Mouse (Mus musculus) embryonic facial prominence, embryonic 10.5 days (tissue): ENCODE data around the gene Tmem25. TPM values are rescaled to one million over a fixed set of nuclear protein-coding genes. Genes with fewer than 3 reads are reported as not detected.
A peak's percentile ranks its signal among the peaks of the same experiment; 100 is the strongest.

Experiments
- DNase-seq: peaks from one replicate; pipeline ENCODE4 v3.0.0-alpha.2; 2017; ENCODE audit warnings: low spot score
- H3K27ac ChIP-seq: fragments of 300-500 bp; sonication (generic); replicated peaks from 2 replicates; pipeline ENCODE4 v1.5.1; 2016; ENCODE audit warnings: mild to moderate bottlenecking
- H3K27me3 ChIP-seq: fragments of 300-500 bp; sonication (generic); replicated peaks from 2 replicates; pipeline ENCODE4 v1.6.1; 2016; ENCODE audit warnings: low read depth, mild to moderate bottlenecking; ENCODE audit not compliant: poor library complexity, severe bottlenecking
- H3K36me3 ChIP-seq: fragments of 300-500 bp; sonication (generic); replicated peaks from 2 replicates; pipeline ENCODE4 v1.6.1; 2016; ENCODE audit warnings: mild to moderate bottlenecking, moderate library complexity
- H3K4me1 ChIP-seq: fragments of 300-500 bp; sonication (generic); 2 replicates; pipeline ENCODE4 v1.6.1; 2016
- H3K4me3 ChIP-seq: fragments of 300-500 bp; sonication (generic); 2 replicates; pipeline ENCODE4 v1.5.1; 2016; ENCODE audit warnings: mild to moderate bottlenecking, moderate library complexity
- H3K9me3 ChIP-seq: fragments of 300-500 bp; sonication (generic); 2 replicates; pipeline ENCODE4 v1.6.1; 2016; ENCODE audit warnings: mild to moderate bottlenecking
- WGBS: fragments of 180-500 bp; shearing (Covaris S2); methylation state at CpG from one replicate; pipeline ENCODE4 v1.1.7; 2016; 5-methylcytosine and 5-hydroxymethylcytosine counted together
- polyA plus RNA-seq: library from polyadenylated mRNA; unstranded; fragments of >200 nt; fragmentation: Nextera tagmentation; extraction: Ambion mirVana; gene quantifications from 2 replicates; pipeline ENCODE4 v1.2.1, GENCODE M21; 2016

The Tmem25 gene
- polyA plus RNA-seq = 1.7 and 2.1 TPM in 2 replicates

DNA sequence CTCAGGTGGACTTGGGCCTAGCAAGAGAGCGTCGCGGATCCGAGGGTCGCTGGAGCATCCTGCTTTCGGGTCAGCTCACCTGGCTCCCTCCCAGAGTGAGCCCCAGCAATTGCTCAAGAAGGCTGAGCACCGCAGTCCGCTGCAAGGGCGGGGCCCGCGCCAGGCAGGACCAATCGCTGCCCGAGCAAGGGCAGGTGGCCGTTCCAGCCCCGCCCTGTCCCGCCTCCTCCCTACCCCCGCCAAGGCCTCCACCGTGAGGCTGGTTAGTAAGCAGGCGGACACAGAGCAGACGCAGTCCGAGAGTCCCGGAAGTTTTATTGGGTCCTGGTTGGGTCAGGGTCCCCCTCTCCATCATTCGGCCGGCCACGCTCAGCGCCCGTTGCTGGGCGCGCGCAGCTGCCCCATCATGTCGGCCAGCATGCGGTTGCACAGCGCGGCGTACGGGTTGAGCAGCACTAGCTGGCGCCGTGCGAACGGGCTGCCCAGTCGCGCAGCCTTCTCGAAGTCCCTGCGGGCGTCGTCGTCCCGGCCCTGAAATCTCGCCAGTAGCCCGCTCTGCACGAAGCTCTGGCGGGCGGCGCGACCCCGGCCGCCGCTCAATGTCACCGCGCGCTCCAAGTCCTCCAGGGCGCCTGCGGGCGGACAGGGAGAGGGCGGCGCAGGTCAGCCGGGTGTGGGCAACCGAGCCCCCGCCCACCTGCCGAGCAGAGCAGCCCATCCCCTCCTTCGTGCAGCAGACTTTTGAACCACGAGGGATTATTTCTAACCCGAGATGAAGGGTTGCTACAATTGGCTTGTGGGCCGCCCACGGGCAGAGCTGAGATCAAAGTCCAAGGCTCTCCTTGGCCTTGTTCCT lies at the start of gene Tmem25:
TSS of gene Tmem25 (minus strand) at position 206 of the 856 bp plus-strand sequence.
- peak; percentile 90 for DNase-seq
- peaks cover 3% of the 10 kb centered on the region for H3K36me3 ChIP-seq
- H3K4me3 ChIP-seq = peak within 1 kb of the TSS; percentile 78
- WGBS = under 1% methylated on average over 75 of the region's 75 CpGs
- peaks cover 20% of the 10 kb centered on the region for H3K4me1 ChIP-seq
- H3K9me3 ChIP-seq = no peaks in the 10 kb centered on the region
- H3K27me3 ChIP-seq = peaks cover 60% of the 10 kb centered on the region
- H3K27ac ChIP-seq = peak within 1 kb of the TSS; percentile 84

DNA sequence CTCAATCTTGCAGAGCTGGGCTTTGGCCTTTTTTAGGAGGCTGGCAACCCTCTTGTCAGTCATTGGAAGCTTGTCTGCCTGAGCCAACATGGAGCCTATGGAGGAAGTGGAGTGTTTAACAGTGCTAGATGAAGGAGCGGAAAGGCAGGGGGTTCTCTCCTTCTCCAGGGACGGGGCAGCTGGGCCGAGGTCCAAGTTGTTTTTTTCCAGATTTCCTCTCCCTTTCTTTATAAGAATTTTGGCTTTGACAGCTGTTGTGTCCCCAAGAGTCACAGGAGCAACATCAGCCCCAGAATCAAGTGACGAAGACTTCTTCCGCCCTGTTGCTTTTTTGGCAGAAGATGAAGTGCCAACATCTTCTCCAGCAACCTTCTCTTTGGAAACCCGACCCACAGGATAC lies 48.3 kb upstream of the Tmem25 start:
- Histone ChIP-seq H3K36me3 (peaks cover 95% of the 10 kb centered on the region), H3K4me3 (no peak overlapping the region), H3K4me1 (no peaks in the 10 kb centered on the region), H3K27me3 (no peaks in the 10 kb centered on the region), H3K9me3 (no peaks in the 10 kb centered on the region), H3K27ac (no peak overlapping the region)
- DNase-seq = no peak
- whole genome bisulfite sequencing = 96% methylated on average over 6 of the region's 6 CpGs

DNA sequence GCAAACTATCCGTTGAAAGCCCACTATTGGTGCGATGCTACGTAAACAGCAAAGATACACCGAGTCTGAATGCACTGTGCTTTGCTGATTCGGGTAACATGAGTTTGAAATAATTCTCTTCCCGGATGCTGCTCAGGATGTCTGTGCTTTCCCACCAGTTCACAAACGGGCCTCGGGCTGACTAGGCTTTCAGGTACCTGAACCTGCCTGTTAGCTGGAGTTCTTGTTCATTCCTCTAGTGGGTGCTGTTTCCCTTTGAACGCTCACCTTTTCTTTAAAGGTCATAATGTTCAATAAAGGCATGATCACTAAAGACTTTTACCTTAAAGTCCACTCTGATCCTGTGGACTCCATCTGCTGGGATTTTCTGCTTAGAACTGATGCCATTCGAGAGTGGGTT lies 42.1 kb upstream of the Tmem25 start:
- Histone ChIP-seq H3K4me1 (no peaks in the 10 kb centered on the region), H3K27ac (no peak overlapping the region), H3K9me3 (no peaks in the 10 kb centered on the region), H3K27me3 (no peaks in the 10 kb centered on the region), H3K4me3 (no peak overlapping the region), H3K36me3 (peaks cover 97% of the 10 kb centered on the region)
- no peak for DNase-seq
- 90% methylated on average over 10 of the region's 10 CpGs for WGBS

DNA sequence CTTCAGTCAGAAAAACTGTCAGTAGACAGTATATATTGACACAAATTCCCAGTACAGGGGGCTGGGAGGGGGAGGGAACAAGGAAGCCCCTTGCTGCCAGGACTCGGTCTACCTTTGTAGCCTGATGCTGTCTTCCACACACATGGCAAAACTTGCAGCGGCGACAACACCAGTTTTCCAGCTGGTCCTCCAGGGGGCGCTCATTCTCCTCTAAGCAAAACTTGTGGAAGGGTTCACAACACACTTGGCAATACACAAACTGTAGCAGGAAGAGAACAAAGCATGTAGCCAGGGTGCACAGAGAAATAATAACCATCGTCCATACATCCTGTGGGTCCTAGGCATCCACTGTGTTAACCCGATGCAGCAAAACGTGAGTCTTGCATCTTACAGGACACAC lies 37.3 kb upstream of the Tmem25 start:
- WGBS = 58% methylated on average over 7 of the region's 7 CpGs
- Histone ChIP-seq H3K4me1 (no peaks in the 10 kb centered on the region), H3K4me3 (no peak overlapping the region), H3K27ac (no peak overlapping the region), H3K27me3 (no peaks in the 10 kb centered on the region), H3K9me3 (no peaks in the 10 kb centered on the region), H3K36me3 (peaks cover 97% of the 10 kb centered on the region)
- peak; percentile 80 for DNase-seq

DNA sequence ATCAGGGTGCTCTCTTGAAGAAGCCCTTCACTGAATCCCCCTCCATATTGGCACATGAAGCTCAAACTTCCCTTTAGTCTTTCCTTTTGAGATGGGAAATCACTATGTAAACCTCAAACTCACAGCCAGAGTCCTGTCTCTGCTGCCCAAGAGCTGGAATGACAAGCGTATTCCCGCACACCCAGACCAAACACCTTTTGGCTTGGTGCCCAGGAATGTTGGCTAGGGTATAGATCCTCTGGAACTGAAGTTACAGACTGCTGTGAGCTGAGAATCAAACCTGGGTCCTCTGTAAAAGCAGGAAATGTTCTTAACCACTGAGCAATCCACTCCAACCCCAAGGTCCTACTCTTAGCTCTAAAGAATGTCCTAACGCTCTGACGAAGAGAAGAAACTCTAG lies 33.2 kb upstream of the Tmem25 start:
- 93% methylated on average over 4 of the region's 4 CpGs for WGBS
- peaks cover 97% of the 10 kb centered on the region for H3K36me3 ChIP-seq
- H3K27ac ChIP-seq = no peak overlapping the region

DNA sequence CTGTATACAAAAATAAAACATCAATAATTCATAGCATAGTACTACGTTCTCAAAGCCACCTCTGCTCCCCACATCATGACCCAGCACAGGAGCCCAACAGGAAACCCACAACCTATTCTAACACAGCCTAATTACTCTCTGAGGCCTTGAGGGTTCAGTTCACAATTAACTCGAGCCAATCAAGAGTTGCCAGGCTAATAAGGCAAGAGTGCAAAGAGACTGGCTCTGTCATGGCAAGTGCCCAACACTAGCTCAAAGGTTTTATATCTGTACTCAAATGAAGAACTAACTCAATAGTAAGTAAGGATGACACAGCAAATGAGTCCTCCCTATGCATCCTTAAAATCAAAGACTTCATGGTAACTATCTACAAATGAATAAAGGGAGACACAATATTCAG lies 31.4 kb upstream of the Tmem25 start:
- H3K9me3 ChIP-seq = no peaks in the 10 kb centered on the region
- WGBS = 82% methylated on average over 2 of the region's 2 CpGs
- DNase-seq = no peak
- no peak overlapping the region for H3K4me3 ChIP-seq
- H3K4me1 ChIP-seq = no peaks in the 10 kb centered on the region
- H3K36me3 ChIP-seq = peaks cover 99% of the 10 kb centered on the region
- no peaks in the 10 kb centered on the region for H3K27me3 ChIP-seq
- no peak overlapping the region for H3K27ac ChIP-seq

More for the DNA sequence above, 33.2 kb upstream of the Tmem25 start:
- Histone ChIP-seq H3K27me3 (no peaks in the 10 kb centered on the region), H3K4me1 (no peaks in the 10 kb centered on the region), H3K9me3 (no peaks in the 10 kb centered on the region), H3K4me3 (no peak overlapping the region)
- no peak for DNase-seq

DNA sequence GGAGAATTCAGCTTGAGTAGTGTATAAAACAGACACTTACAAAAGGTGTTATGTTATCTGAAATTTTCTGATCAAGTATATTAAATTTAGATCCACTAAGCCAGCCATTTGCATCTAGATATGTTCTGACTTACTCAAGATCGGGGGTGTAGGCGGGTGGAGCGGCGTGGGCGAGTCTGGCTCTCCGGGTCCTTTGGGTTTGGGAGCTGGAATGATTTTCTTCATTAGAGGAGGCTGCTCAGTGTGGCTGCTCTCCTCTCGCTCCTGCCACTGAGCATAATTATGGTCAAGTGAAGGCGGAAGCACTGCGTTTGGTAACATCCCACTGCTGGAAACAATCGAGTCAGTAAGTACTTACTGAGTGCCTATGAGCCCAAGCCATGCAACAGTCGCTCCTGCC lies 29.8 kb upstream of the Tmem25 start:
- Histone ChIP-seq H3K27me3 (no peaks in the 10 kb centered on the region), H3K27ac (no peak overlapping the region), H3K4me3 (no peak overlapping the region), H3K4me1 (no peaks in the 10 kb centered on the region), H3K9me3 (no peaks in the 10 kb centered on the region), H3K36me3 (peaks cover 99% of the 10 kb centered on the region)
- no peak for DNase-seq
- 94% methylated on average over 11 of the region's 11 CpGs for WGBS

DNA sequence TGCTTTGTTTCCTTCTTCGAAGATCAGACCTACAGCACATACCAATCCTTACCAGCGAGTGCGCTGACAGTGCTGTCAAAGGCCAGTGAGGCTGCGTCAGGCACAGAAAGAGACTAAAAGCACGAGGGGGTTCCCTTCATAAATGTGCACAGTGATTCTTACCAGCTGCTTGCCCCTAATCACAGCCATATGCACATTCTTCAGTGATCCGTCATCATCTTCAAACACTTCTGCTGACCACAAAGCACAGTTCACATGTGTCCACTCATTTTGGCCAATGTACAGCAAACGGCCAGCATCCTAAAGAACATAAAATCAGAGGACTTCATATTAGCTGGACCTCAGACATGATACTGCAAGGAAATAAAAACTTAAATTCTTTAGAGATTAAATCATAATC lies 27.6 kb upstream of the Tmem25 start:
- no peak for DNase-seq
- Histone ChIP-seq H3K27ac (no peak overlapping the region), H3K27me3 (no peaks in the 10 kb centered on the region), H3K36me3 (peaks cover 99% of the 10 kb centered on the region), H3K4me1 (no peaks in the 10 kb centered on the region), H3K4me3 (no peak overlapping the region), H3K9me3 (no peaks in the 10 kb centered on the region)
- 78% methylated on average over 7 of the region's 7 CpGs for WGBS

DNA sequence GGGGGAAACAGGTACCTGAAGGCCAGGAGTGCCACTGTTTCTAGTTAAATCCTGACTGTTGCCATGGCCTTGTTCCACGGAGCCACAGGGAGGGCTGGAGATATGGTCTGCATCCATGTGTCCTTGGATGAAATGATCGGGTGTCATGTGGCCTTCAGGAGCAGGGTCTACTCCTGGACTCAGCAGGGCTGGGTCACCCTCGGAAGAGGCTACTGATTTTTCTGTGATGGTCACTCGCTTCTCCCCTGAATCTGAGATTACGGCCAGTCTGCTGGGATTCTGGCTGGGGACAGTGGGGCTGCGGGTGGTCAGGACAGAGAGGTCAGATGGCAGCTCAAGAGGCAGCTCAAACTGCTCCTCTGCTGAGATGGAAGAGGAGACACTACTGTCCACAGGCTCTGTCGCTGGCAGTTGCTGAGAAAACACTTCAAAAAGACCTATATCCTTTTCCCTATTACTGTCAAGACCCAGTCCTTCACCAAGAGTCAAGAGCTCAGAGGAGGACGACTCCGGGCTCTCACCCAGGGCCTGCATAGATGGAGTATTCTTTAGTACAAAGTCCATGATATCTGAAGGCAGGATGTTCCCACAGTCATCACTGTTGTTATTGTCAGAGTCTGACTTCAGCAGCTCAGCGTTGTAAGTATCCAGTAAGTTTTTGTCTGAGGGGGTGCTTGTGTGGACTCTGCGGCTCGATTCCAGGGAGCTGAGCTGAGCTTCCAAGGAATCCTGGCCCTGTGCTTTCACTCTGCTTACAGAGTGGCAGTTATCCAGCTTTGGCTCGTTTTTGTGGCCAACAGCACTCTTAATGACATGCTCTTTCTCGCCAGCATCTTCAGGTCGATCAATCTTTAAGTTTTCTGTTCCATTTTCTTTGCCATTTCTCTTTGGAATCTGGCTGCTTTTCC lies 21.1 kb upstream of the Tmem25 start:
- WGBS = 94% methylated on average over 15 of the region's 15 CpGs
- no peaks in the 10 kb centered on the region for H3K4me1 ChIP-seq
- H3K36me3 ChIP-seq = peaks cover 100% of the 10 kb centered on the region

DNA sequence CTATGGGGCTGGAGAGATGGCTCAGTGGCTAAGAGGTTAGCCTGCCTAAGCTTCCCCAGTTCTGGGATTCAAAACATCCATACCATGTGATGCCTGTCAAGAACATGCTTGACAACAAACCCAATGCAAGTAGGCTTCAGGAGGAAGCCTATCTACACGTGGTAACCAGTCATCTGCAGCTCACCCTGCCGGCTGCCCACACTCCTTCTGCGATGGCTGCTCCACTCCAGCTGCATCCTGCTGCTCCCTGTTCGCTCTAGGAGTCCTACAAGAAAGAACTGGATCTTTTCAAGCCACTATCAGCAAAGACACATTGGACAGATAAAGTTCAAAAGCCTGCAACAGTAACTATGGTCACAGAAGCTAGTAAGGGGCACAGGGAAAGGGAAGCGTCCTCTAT lies 18.4 kb upstream of the Tmem25 start:
- no peak for DNase-seq
- H3K27me3 ChIP-seq = no peaks in the 10 kb centered on the region
- H3K36me3 ChIP-seq = peaks cover 100% of the 10 kb centered on the region
- WGBS = 89% methylated on average over 5 of the region's 5 CpGs
- H3K27ac ChIP-seq = no peak overlapping the region
- H3K9me3 ChIP-seq = no peaks in the 10 kb centered on the region
- H3K4me3 ChIP-seq = no peak overlapping the region
- H3K4me1 ChIP-seq = no peaks in the 10 kb centered on the region

More for the DNA sequence above, 21.1 kb upstream of the Tmem25 start:
- DNase-seq = no peak
- Histone ChIP-seq H3K4me3 (no peak overlapping the region), H3K9me3 (no peaks in the 10 kb centered on the region), H3K27me3 (no peaks in the 10 kb centered on the region), H3K27ac (no peak overlapping the region)

DNA sequence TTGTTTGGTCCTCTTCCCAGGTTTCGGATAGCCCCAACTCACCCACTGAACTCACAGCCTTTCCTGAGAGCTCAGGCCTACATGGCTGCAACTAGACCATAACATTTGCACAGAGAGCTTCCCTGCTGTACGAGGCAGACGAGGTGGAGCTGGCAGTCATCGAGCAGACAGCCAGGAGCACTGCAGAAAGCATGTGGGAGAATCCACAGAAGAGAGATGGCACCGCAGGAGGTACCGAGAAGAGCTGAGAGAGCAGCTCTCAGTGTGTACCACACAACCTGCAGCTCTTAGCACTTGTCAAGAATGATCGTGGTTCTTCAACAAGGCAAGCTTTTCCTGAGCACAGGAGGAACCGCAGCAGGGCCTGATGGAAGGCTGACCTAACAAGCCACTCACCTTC lies 15.1 kb upstream of the Tmem25 start:
- Histone ChIP-seq H3K4me3 (no peak overlapping the region), H3K4me1 (no peaks in the 10 kb centered on the region), H3K27ac (no peak overlapping the region), H3K27me3 (no peaks in the 10 kb centered on the region), H3K9me3 (no peaks in the 10 kb centered on the region), H3K36me3 (peaks cover 100% of the 10 kb centered on the region)
- DNase-seq = no peak
- 94% methylated on average over 8 of the region's 8 CpGs for WGBS

DNA sequence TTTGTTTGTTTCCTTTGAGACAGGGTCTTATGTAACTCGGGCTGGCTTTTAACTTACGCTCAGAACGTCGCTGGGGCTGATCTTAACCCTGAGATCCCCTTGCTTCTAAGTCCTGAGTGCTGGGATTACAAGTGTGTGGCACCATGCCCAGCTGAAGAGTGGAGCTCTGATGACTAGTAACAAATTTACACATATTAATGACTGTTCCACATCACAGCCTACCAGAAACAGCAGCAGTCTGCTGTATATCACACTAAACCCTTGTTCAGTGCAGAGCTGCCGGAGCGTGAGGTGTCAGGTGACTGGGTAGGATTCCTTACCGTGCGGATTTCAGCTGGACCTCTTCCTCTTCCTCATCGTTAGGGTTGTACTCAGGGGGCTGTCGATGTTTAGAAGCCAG lies 11.2 kb upstream of the Tmem25 start:
- Histone ChIP-seq H3K27ac (no peak overlapping the region), H3K4me1 (no peaks in the 10 kb centered on the region), H3K4me3 (no peak overlapping the region), H3K36me3 (peaks cover 100% of the 10 kb centered on the region), H3K27me3 (no peaks in the 10 kb centered on the region), H3K9me3 (no peaks in the 10 kb centered on the region)
- no peak for DNase-seq
- WGBS = 90% methylated on average over 10 of the region's 10 CpGs
